Mouse (Mus musculus) liver (tissue): Measurements from ENCODE around the gene H1foo.

Experiments used
- DNase-seq: peaks from one replicate; pipeline ENCODE4 v3.0.0-alpha.2; 2020; ENCODE audit warnings: mixed read lengths

H1foo gene

GRCm38 (mm10) chr6:115944638-115945037 is at the start of gene H1foo:
H1foo (plus strand) TSS chr6:115944938.
- DNase-seq: no peak

DNA sequence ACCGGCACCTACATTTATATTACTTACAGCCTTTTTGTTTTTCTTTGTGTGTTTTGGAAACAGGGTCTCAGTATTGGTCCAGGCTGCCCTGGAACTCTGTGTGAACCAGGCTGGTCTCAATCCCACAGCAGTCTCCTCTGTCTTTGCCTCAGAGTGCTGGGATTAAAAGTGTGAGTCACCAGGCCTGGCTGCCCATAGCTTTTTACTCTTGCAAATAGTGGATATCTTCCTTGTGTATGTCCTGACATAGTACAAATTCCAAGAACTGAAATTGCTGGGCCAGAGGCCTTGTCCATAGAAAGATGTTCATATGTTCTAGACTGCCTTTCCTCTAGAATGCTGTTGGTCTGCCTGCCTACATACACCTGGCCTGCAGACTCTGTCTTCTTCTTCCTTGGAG is 48.4 kb upstream of the H1foo start:
- no peak for DNase-seq

- no peak for DNase-seq
These were observed 47.6 kb upstream of the H1foo start for GRCm38 (mm10) chr6:115897117-115897516.

- no peak for DNase-seq
These were observed 46.7 kb upstream of the H1foo start for GRCm38 (mm10) chr6:115897926-115898520.

DNA sequence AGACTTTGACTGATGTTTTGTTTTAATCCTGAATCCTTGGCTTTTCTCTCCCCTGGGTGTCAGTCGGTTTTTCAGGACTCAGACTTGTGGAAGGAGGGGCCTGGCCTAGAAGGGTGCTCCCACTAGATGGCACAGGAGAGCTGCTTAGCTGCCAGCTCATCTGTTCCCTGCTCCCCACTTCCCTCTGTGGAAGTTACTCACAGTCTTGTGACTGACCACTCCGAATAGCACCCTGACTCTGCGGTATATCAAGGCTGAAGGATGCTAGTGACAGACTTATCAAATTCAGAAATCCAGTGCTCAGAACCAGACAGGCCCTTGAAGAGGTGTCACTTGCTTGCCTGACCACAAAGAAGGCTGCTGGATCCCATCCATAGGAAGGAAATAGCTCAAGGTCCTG is 43.7 kb upstream of the H1foo start:
- DNase-seq: peak; percentile 56

DNA sequence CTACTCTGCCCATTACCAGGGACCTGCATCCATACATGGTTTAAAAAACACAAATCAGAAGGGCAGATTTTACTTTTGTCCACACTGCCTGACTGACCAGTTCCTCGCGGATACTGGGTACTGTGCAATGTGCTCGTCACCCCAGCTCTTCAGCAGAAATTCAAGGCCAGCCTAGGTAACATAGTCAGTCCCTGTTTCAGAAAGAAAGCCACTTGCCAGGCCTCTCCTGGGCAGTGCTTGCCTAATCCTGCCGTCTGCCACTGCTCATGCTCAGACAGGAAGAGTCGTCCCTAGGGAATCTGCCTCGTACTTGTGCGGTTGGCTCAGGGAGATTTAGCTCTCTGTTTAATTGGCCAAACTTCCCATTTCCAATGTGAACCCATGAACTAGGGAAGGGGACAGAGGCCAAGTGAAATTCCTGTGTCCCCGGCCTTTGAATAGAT is 43.2 kb upstream of the H1foo start:
- no peak for DNase-seq

DNA sequence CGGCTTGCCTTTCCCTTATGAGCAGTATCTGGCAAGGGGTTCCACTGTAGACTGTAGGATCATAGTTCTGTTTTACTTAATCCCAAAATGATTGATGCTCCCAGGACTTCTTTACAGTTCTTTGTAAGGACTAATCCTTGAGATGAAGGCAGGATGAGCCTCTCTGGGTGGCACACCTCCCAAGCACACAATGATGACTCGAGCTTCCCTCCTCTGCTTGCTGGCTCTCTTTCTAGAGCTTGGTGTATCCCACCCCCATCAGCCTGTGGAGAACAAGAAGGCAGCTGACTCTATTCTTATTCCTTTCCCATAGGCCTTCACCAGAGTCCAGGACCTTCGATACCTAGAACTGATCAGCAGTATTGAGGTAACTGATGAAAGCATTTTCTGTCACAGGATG is 42.2 kb upstream of the H1foo start:
- no peak for DNase-seq

GRCm38 (mm10) chr6:115905568-115905967 is 39.2 kb upstream of the H1foo start:
- DNase-seq: no peak

DNA sequence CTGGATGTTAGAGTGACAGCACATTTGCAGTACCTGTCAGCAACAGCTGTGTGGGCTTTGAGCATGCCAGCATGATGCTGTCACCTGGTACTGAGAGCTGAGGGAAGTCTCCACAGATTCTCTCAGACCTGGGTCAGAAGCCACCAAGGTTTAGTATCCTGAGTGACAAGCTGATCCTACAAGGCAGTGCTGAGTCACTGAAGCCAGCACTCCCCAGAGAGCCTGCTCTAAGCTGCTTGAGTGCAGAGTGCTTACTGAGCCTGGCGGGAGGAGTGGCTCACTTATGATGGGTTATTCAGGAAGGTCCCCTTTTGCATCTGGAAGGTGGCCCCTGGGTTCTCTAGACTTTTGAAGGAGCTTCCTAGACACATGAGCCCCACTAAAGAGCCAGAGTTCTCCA is 38.3 kb upstream of the H1foo start:
- no peak for DNase-seq

DNA sequence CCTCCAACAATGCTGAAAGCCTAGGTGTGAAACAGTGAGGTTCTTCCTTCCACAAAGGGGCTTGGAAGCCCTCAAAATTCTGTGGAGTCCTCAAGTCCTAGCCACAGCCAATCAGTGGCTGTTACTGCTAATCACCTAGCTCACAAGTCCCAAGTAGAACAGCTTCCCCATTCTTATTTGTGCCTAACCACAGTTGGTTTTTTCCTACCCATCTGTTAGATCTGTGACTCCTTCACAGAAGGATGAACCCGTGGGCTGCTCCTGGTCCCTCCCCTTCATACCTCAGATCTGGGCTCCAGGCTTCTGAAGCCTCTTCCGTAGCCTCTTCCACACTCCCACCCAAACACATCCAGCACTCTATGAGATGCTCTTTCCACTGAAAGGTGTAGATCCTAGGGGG is 37.9 kb upstream of the H1foo start:
- DNase-seq: no peak

DNA sequence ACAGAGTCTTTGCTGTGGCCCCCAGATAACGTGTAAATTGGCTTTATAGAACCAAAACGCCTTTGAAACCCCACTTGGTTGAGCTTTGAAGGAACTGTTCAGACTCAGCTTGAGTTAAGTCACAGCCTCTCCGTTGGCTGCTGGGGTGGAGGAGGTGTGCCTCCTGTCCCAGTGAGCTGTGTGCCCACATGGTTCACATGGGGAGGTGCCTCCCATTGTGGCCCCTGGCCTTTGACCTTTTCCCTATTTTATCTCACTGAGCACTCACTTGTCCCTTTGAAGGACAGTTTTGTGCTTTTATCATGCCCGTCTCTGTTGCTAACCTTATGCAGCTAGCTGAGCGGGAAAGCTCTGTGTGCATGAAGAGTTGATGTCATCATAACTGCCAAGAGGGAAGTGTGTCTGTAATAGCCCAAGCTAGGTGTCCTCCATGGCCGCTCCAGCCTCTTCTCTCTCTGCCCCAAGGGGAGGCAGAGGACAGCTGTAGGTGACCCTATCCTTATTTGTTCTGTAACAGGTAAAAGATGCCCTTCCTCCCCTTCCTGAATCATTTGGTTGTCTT is 36.2 kb upstream of the H1foo start:
- DNase-seq: peak; percentile 31

DNA sequence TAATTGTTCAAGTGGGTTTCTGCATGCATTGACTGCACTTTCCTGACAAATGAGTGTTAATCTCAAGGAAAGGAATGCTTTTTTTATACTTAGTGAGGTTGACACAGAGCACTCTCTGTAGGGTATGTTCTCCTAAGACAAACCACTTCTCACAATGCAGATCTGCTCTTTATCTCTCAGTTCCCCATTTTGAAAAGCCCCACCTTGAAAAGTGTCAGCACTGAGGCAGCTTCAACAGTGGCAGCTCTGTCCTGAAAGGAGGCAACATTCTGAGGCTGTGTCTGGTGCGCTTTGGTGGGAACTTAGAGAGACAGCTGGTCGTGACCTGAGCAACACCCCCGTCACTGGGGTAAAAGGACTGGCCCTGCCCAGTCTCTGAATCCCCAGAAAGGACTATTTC is 35.7 kb upstream of the H1foo start:
- DNase-seq: no peak

DNA sequence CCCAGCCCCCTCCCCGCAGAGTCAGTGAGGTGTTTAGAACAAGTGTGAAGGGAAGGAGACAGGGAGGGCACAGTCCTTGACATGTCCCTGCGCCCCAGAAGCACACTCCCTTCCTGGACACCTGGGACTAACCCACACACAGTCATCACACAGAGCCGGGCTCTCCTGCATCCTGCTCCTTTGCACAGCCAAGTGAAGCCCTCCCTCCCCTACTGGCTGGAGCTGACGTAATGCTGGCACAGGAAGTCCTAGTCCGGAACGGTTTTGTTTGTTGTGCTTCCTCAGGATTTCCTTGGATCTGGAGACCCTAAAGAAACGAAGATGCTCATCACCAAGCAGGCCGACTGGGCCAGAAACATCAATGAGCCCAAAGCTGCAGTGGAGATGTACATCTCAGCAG is 34.8 kb upstream of the H1foo start:
- peak; percentile 31 for DNase-seq

DNA sequence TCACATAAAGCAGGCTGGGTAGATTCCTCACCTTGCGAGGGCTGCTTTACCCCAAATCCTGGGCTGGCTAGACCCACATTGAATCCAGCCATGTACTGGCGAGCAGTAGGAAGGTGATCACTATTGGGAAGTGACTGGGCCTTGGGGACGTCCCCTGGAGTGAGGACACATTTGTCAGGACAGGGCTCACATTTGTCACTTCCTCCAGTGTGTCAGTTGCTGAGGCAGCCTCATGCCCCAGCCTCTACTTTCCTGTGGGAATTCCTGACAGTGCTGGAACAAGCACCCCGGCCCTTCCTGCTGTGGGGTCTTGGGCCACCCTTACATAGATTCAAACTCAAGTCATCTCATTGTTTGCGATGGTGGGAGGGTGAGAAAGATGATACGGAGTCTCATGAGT is 33.0 kb upstream of the H1foo start:
- DNase-seq: no peak

- no peak for DNase-seq
These were observed 31.3 kb upstream of the H1foo start for GRCm38 (mm10) chr6:115913482-115913881.

DNA sequence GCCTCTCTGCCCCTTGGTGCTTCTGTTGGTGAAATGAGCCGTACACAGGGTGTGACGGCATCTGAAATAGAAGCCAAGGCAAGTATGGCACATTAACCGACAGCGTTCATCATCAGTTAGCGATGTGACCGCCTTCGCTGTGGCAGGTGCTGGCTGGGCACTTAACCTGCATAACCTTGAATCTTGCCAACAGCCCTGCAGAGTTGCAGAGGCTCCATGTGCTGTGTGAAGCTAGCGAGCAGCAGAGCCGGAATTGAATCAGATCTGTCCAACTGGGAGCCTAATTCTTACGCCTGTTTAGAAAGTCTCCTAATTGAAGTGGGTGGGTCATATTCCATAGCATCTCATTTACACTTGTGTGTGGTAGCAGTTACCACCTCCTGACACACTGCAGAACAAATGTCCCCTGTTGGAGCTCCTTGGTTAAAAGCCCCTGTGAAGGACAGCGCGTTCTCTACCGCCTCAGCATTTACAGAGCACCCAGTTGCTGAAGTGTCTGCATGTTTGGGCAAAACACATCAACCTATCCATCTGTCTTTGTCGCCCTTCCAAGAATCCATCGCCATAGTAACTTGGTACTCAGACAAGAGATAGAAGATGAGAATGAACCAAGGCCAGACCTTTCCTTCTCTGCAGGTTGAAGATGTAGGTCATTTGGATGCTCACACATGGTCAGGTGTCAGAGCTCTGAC is 30.1 kb upstream of the H1foo start:
- no peak for DNase-seq

DNA sequence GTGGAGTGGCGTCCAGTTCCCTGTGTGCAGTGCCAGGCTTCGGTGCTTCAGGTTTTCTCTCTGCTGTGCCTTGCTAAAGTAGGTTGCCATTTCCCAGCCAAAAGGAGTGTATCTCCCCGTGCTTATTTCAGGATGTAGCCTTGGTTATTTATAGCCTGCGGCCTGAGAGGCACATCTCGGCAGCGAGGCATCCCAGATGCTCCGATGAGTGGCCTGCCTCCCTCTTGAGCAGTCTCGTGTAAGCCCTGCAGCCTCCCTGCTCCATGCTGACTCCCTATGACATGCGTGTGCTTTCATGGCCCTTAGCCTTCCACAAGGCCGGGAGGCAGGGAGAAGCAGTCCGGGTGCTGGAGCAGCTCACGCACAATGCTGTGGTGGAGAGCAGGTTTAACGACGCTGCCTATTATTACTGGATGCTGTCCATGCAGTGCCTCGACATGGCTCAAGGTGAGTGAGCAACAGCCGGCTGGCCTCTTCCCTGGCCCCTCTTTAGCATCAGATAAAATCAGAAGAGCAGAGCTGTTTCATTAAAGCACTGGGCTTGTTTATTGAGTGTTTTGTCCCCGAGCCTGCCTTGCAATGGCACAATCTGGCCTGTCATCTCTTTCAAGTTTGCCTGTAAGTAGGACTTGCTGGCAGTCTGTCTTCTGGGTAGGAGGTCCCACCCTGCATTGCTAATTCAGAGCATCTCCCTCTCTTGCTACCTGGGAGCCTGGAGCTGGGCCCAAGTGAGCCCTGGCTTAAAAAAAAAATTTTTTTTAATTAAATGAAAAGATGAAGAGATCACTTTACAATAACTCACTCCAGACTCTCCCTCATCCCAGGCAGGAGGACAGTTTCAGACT is 28.9 kb upstream of the H1foo start:
- no peak for DNase-seq

- DNase-seq: no peak
These were observed 28.1 kb upstream of the H1foo start for GRCm38 (mm10) chr6:115916611-115917010.

DNA sequence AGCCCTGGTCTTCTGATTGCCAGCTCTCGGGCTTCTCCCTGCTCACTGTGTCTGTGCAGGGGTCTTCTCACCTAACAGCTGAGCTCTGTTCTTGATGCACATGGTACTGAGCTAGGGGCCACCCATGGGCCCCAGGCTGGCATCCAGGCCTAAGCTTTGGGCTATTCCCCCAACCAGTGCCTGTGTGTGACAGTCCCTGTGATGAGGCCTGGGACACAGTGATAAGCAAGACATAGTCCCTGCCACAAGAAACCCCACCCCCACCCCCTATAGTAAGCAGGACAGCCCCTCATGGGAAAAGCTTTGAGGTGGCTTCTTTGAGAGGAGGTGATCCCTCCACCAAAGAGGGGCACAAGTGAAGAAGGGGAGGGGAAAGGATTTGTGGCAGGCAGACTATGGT is 26.1 kb upstream of the H1foo start:
- no peak for DNase-seq

DNA sequence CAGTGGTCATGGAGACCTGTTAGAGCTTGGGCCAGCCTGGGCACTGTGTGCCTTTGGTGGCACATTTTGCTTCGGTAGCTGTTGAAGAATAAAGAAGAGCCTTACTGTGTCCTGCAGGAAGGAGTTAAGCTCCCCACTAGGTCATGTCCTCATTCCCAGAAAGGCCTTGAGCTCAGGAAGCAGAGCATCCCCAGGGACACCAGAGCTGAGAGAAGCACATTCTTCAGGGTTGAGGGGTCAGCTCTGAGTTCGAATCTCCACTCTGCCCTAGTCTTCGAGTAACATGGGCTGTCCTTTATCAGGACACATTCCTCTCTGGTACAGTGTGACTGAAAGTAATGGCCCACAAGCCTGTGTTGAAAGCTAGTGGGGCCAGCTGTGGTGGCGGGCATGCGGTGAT is 24.9 kb upstream of the H1foo start:
- no peak for DNase-seq

DNA sequence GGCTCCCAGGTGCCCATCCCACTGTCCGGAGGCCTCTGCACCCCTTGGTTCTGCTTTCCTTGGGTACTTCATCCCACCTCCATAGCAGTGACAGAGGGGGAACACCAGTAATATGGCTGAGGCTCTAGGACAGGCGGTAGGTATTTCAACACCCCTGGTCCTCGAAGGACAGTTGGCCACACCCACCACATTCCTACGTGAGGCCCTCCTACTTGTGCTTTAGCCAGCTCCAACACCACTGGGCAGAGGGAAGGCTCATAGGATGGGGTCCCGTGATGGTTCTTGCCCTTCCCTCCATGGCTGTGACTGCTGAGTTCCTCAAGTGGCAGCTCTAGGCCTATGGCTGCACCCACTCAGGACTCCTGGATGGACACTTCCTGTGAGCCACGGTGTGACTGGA is 19.9 kb upstream of the H1foo start:
- DNase-seq: no peak

- DNase-seq: no peak
These were observed 18.3 kb upstream of the H1foo start for GRCm38 (mm10) chr6:115926416-115926815.
